ENCODE assay signal across 11 mouse cellular contexts in the genomic region with DNA sequence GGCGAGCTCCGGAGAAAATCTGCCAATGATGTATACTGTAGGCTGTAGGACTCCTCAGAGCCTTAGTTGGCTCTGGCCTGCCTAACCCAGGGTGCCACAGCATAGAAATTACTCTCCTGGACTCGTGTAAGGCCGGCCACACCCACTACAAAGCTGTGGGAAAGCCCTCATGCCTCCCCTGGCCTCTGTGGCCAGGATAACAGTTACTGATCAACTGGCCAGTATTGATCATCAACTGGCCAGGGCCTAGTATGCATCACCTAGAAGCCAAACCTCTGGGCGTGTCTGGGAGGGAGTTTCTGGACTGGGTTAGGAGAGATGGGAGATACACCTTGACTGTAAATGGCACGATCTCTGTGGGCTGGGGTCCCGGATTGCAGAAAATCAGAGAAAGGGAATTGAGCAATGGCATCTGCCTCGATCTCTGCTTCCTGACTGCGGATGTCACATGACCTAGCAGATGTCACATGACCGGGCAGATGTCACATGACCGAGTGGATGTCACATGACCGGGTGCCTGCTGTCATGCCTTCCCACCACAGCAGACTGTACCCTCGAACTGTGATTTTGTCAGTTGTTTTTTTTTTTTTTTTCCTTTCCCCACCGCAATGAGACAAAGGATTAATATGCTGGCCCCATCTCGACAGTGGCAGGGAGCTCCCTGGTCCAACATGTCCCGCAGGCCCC. TPM values are rescaled to one million over a fixed set of nuclear protein-coding genes. Genes with fewer than 3 reads are reported as not detected.
DNase-seq lines count a peak whose midpoint lies in the region.
"Had no signal": no experiment of that assay in that cellular context is flagged by ENCODE, and none has a peak within 500 bp of the region (broad histone marks: within the 10 kb centered on the region; RNA-seq: fewer than 3 reads in every experiment).

No protein-coding gene starts in this region.

- DNase-seq in cerebellum, adult 9-11 months = peak; percentile 34
- DNase-seq in cerebellum, adult 9-10 months = no peak
- DNase-seq in retina, postnatal 1 day = peak; percentile 59
- no peak for DNase-seq in retina, embryonic 14.5 days (ENCODE audit: low spot score)
- DNase-seq in ZHBTc4 (ENCODE audit: low read depth, low spot score) = peak; percentile 90
- peak; percentile 54 for DNase-seq in yolk sac, embryonic 10.5 days (ENCODE audit: low spot score)
- no peak for DNase-seq in layer of hippocampus, adult 8-10 months (ENCODE audit: low spot score in 2 of 2)
- DNase-seq in frontal cortex, postnatal 10 days (ENCODE audit: low spot score in 2 of 2) = no peak
- DNase-seq: heart, postnatal 36 days; kidney, adult 18-20 months had no signal

RNA-seq across cellular contexts. Expression of gene Dtx1, which starts 15.5 kb away (rescaled TPM):
- total RNA-seq in layer of hippocampus, adult 8-10 months (2022) = 10 to 100 TPM; 62.9 to 71.1 (median 66.9) TPM
- total RNA-seq: common myeloid progenitor, adult 5-6 weeks had no signal

RNA-seq across cellular contexts. Expression of gene Rasal1, which starts 47.6 kb away (rescaled TPM):
- 100 to 1,000 TPM in 2 of 4 experiments, 10 to 100 TPM in 2; 84.4 to 112 (median 96.9) TPM for total RNA-seq in layer of hippocampus, adult 8-10 months (2022)
- total RNA-seq: heart, postnatal 36 days had no signal

RNA-seq across cellular contexts. Expression of gene Oas2, which starts 53.5 kb away (rescaled TPM):
- under 1 TPM; 0.12 to 0.65 (median 0.40) TPM for total RNA-seq in layer of hippocampus, adult 8-10 months (2022)

Comparison
In these comparisons a context has a peak if more than half of its experiments do, and no peak if none do; other contexts are left out.
1. DNase-seq: peak in cerebellum, adult 9-11 months (single experiment), retina, postnatal 1 day (single experiment), ZHBTc4 (single experiment) and yolk sac, embryonic 10.5 days (single experiment); none in cerebellum, adult 9-10 months (single experiment), retina, embryonic 14.5 days (single experiment), layer of hippocampus, adult 8-10 months (0 of 2) and frontal cortex, postnatal 10 days (0 of 2).